8 mouse cellular contexts compared by ENCODE assay signal in the genomic region with DNA sequence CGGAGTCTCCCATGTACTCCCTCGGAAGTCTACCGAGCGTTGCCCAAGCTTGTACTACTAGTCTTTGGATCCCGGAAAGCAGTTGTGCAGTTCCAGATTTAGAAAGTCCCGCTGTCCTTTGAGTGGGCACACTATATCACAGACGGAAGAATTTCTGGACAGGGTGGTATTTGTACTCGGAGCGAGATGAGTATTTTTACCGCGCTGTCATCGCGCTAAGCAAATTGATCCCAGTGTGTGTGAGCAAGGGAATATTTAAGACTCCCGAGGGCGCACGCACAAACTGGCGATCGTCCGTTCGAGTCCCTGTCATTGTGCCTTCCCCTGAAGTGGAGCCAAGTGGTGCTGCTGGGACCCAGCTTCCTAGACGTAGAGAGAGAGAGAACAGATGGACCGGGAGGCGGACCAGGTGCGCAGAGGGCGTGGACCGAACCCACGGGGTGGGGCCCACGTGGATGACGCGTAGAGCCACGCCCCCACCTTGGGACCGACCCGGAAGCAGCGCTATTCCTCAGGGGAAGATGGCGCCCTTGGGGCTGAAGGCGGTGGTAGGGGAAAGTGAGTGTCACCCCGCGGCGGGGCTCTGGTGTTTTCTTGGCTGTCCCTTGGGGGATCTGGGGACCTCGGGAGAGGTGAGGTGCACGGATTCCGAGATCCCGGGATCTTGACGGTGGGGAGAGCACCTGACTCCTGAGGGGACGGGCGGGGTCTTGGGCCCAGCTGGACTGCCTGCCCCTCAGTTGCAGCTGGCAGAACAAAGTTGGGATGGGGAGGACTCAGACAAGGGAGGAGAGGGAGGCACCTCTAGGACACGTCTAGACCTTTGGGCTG. TPM values are rescaled to one million over a fixed set of nuclear protein-coding genes. Genes with fewer than 3 reads are reported as not detected.
A peak's percentile ranks its signal among the peaks of the same experiment; 100 is the strongest.
DNase-seq lines count a peak whose midpoint lies in the region; ATAC-seq and TF ChIP-seq lines count a peak whose summit lies in the region.

A gene (plus strand): TSS at position 309 of the 831 bp plus-strand sequence.

- H3K36me3 ChIP-seq in CH12.LX (replicated peaks in 1 of 2; ENCODE audit: control insufficient read depth in 1 of 2, insufficient read depth in 1 of 2, low read length in 1 of 2): peaks cover 28 to 40% of the 10 kb centered on the region in 2 experiments
- no peaks in the 10 kb centered on the region for H3K36me3 ChIP-seq in embryonic facial prominence, embryonic 14.5 days (ENCODE audit: control insufficient read depth, insufficient read depth, low read length)
- H3K36me3 ChIP-seq in lung, embryonic 16.5 days (ENCODE audit: control insufficient read depth, insufficient read depth, low read length): peaks cover 6% of the 10 kb centered on the region

- TF ChIP-seq POLR2A in CH12.LX (IDR thresholded peaks at IDR 0.05; ENCODE audit: low read depth, low read length): peak; percentile 88
- TF ChIP-seq POLR2A in olfactory bulb, adult 2 months (IDR thresholded peaks at IDR 0.05; ENCODE audit: insufficient read depth, low read depth, low read length): peak; percentile 17; the same call in 1 of the 2 replicates

- peaks cover 2% of the 10 kb centered on the region for H3K27me3 ChIP-seq in CH12.LX (replicated peaks)
- H3K27me3 ChIP-seq in embryonic facial prominence, embryonic 14.5 days (replicated peaks; ENCODE audit: control insufficient read depth, insufficient read depth, low read length): no peaks in the 10 kb centered on the region; the same call in 1 of the 2 replicates
- H3K27me3 ChIP-seq in lung, embryonic 16.5 days (ENCODE audit: control insufficient read depth, insufficient read depth, low read depth, low read length): peaks cover 2% of the 10 kb centered on the region; the same call in 1 of the 2 replicates

- WGBS in embryonic facial prominence, embryonic 14.5 days: 5% methylated on average over 40 of the region's 47 CpGs
- WGBS in lung, embryonic 16.5 days: 4% methylated on average over 47 of the region's 47 CpGs
- WGBS in olfactory bulb, adult 2 months: 3% methylated on average over 47 of the region's 47 CpGs

- H3K9ac ChIP-seq in CH12.LX (ENCODE audit: insufficient read depth, low read depth): peak within 1 kb of the TSS; percentile 85
- peak within 1 kb of the TSS; percentile 61 for H3K9ac ChIP-seq in embryonic facial prominence, embryonic 14.5 days (ENCODE audit: low read depth, low read length)
- H3K9ac ChIP-seq in lung, embryonic 16.5 days (ENCODE audit: low read length): peak within 1 kb of the TSS; percentile 71

- peak; percentile 87 for DNase-seq in CH12.LX (ENCODE audit: extremely low read depth)
- DNase-seq in adrenal gland, postnatal 4 days (ENCODE audit: low spot score in 2 of 2): peak; percentile 41 to 50
- peak; percentile 78 for DNase-seq in embryonic facial prominence, embryonic 14.5 days (ENCODE audit: low spot score)
- peak; percentile 78 for DNase-seq in layer of hippocampus, adult 9-11 months
- peak; percentile 87 for DNase-seq in thymus, postnatal 0 days (ENCODE audit: low spot score)

- ATAC-seq in embryonic facial prominence, embryonic 14.5 days (ENCODE audit: low read depth): peak; percentile 88
- peak; percentile 90 to 91 for ATAC-seq in hematopoietic stem cell, adult 5-6 weeks (replicated peaks in 1 of 2; ENCODE audit: insufficient read depth in 1 of 2, low FRiP score in 2 of 2, low TSS enrichment in 1 of 2, low read depth in 1 of 2, poor library complexity in 2 of 2, severe bottlenecking in 2 of 2)
- ATAC-seq in lung, embryonic 16.5 days (ENCODE audit: low read depth): peak; percentile 92

- no peak for TF ChIP-seq RAD21 in CH12.LX (IDR thresholded peaks at IDR 0.05; ENCODE audit: low read depth, low read length)

- peaks cover 7 to 34% of the 10 kb centered on the region in 2 experiments for H3K4me1 ChIP-seq in CH12.LX (ENCODE audit: control insufficient read depth in 1 of 2, insufficient read depth in 2 of 2)
- H3K4me1 ChIP-seq in embryonic facial prominence, embryonic 14.5 days (ENCODE audit: control insufficient read depth, insufficient read depth, low read length): peaks cover 8% of the 10 kb centered on the region; the same call in 1 of the 2 replicates
- H3K4me1 ChIP-seq in lung, embryonic 16.5 days (replicated peaks; ENCODE audit: control insufficient read depth, insufficient read depth, low read length): peaks cover 7% of the 10 kb centered on the region; the same call in 1 of the 2 replicates
- peaks cover 10% of the 10 kb centered on the region for H3K4me1 ChIP-seq in olfactory bulb, adult 2 months (ENCODE audit: control insufficient read depth, insufficient read depth, low read length)

- in situ Hi-C loops in CH12.LX (cut with MboI; ENCODE audit: low pct_ligation_motif_present, low pct_unique_long_range_greater_than_20kb, low sequenced_read_pairs): no loop called here

- peak within 1 kb of the TSS; percentile 47; the same call in 1 of the 2 replicates for H3K27ac ChIP-seq in CH12.LX (ENCODE audit: insufficient read depth, low read depth)
- H3K27ac ChIP-seq in embryonic facial prominence, embryonic 14.5 days (replicated peaks; ENCODE audit: low read depth, low read length): no peak within 1 kb of the TSS
- peak within 1 kb of the TSS; percentile 17 for H3K27ac ChIP-seq in lung, embryonic 16.5 days (ENCODE audit: low read length)
- no peak within 1 kb of the TSS for H3K27ac ChIP-seq in olfactory bulb, adult 2 months (ENCODE audit: insufficient read depth, low read depth, low read length)

- H3K4me2 ChIP-seq in CH12.LX (ENCODE audit: insufficient read depth, low read depth, poor library complexity, severe bottlenecking): peak within 1 kb of the TSS; percentile 63
- peak within 1 kb of the TSS; percentile 72 for H3K4me2 ChIP-seq in embryonic facial prominence, embryonic 14.5 days (ENCODE audit: low read depth, low read length)
- H3K4me2 ChIP-seq in lung, embryonic 16.5 days (ENCODE audit: low read depth, low read length): peak within 1 kb of the TSS; percentile 85

- TF ChIP-seq CTCF in CH12.LX (conservative IDR thresholded peaks at IDR 0.05 in 1 of 2, IDR thresholded peaks at IDR 0.05 in 1 of 2; ENCODE audit: low read depth in 2 of 2, low read length in 2 of 2): no peak
- no peak for TF ChIP-seq CTCF in olfactory bulb, adult 2 months (IDR thresholded peaks at IDR 0.05; ENCODE audit: insufficient read depth, low read depth, low read length)

- no peaks in the 10 kb centered on the region for H3K9me3 ChIP-seq in CH12.LX (replicated peaks; ENCODE audit: low read length)
- no peaks in the 10 kb centered on the region for H3K9me3 ChIP-seq in embryonic facial prominence, embryonic 14.5 days (ENCODE audit: control insufficient read depth, low read length)
- H3K9me3 ChIP-seq in lung, embryonic 16.5 days (ENCODE audit: control insufficient read depth, low read length): no peaks in the 10 kb centered on the region

- H3K4me3 ChIP-seq in CH12.LX (replicated peaks in 1 of 3; ENCODE audit: low read depth in 2 of 3, low read length in 2 of 3, poor library complexity in 1 of 3): peak within 1 kb of the TSS; percentile 91 to 98 (median 97)
- H3K4me3 ChIP-seq in embryonic facial prominence, embryonic 14.5 days (ENCODE audit: low read depth, low read length): peak within 1 kb of the TSS; percentile 48
- peak within 1 kb of the TSS; percentile 73 for H3K4me3 ChIP-seq in lung, embryonic 16.5 days (ENCODE audit: low read length)
- peak within 1 kb of the TSS; percentile 49 for H3K4me3 ChIP-seq in olfactory bulb, adult 2 months (ENCODE audit: insufficient read depth, low read depth, low read length)

- dilution Hi-C loops in CH12.LX (cut with MboI; ENCODE audit: extremely low pct_ligation_motif_present, extremely low pct_unique_long_range_greater_than_20kb, low sequenced_read_pairs): no loop called here

- H3K79me2 ChIP-seq in CH12.LX (replicated peaks; ENCODE audit: control insufficient read depth, extremely low read depth, insufficient read depth, poor library complexity, severe bottlenecking): peaks cover 16% of the 10 kb centered on the region

- TF ChIP-seq EP300 in CH12.LX (IDR thresholded peaks at IDR 0.05; ENCODE audit: low read length): no peak

TF ChIP-seq in CH12.LX, 34 proteins besides CTCF, POLR2A, EP300 and RAD21 (continues in another document):
- TF ChIP-seq TBP (conservative IDR thresholded peaks at IDR 0.05; ENCODE audit: low read depth, low read length) (peak; percentile 68; the same call in 1 of the 2 replicates), CHD1 (IDR thresholded peaks at IDR 0.05; ENCODE audit: low read depth, low read length) (no peak), CHD2 (IDR thresholded peaks at IDR 0.05; ENCODE audit: low read length) (no peak), ZC3H11A (IDR thresholded peaks at IDR 0.05; ENCODE audit: low read depth, low read length) (no peak), NRF1 (IDR thresholded peaks at IDR 0.05; ENCODE audit: low read depth, low read length) (peak; percentile 62), MAX (IDR thresholded peaks at IDR 0.05; ENCODE audit: low read length) (peak; percentile 80), BHLHE40 (IDR thresholded peaks at IDR 0.05; ENCODE audit: low read depth, low read length) (no peak), NELFE (IDR thresholded peaks at IDR 0.05; ENCODE audit: low read depth, low read length) (peak; percentile 89), POLR2AphosphoS2 (IDR thresholded peaks at IDR 0.05; ENCODE audit: low read depth, low read length) (0 out of 2 replicates have a peak, but pooled peaks have one; percentile 56), IRF4 (IDR thresholded peaks at IDR 0.05; ENCODE audit: low read depth, low read length) (peak; percentile 19; the same call in 1 of the 2 replicates), MYC (IDR thresholded peaks at IDR 0.05; ENCODE audit: low read depth, low read length) (no peak), SIN3A (IDR thresholded peaks at IDR 0.05; ENCODE audit: low read length) (peak; percentile 64), ELF1 (IDR thresholded peaks at IDR 0.05; ENCODE audit: low read depth, low read length) (peak; percentile 98), JUN (IDR thresholded peaks at IDR 0.05; ENCODE audit: insufficient read depth, low read depth, low read length) (no peak), KAT2A (IDR thresholded peaks at IDR 0.05; ENCODE audit: insufficient replicate concordance, low read length) (no peak), HCFC1 (IDR thresholded peaks at IDR 0.05; ENCODE audit: low read depth, low read length) (peak; percentile 58; the same call in 1 of the 2 replicates)

RNA-seq across cellular contexts. Expression of the gene that starts here (rescaled TPM):
- 92.1 and 123 TPM in 2 replicates for total RNA-seq in CH12.LX (2012; rRNA removed)
- total RNA-seq in CH12.LX (2014; rRNA removed): 53.9 and 60.9 TPM in 2 replicates
- polyA plus RNA-seq in CH12.LX (2012; ENCODE audit: insufficient read length, low read depth): 136 and 149 TPM in 2 replicates
- total RNA-seq in adrenal gland, postnatal 4 days (2021): 100 to 1,000 TPM; 107 to 136 TPM
- 23.7 and 30.4 TPM in 2 replicates for polyA plus RNA-seq in embryonic facial prominence, embryonic 14.5 days (2014; fragmentation: Nextera tagmentation; extraction: Ambion mirVana)
- 121 and 152 TPM in 2 replicates for total RNA-seq in hematopoietic stem cell, adult 5-6 weeks (2017)
- polyA plus RNA-seq in lung, embryonic 16.5 days (2015; fragmentation: Nextera tagmentation; extraction: Ambion mirVana): 91.6 and 112 TPM in 2 replicates
- polyA plus RNA-seq in olfactory bulb, adult 2 months (2012; ENCODE audit: insufficient read depth, insufficient read length, low replicate concordance, missing spikeins): not detected in 2 replicates
- 114 and 120 TPM in 2 replicates for polyA plus RNA-seq in thymus, postnatal 0 days (2015; fragmentation: Nextera tagmentation; extraction: Ambion mirVana)

Comparison
In these comparisons a context has a peak if more than half of its experiments do, and no peak if none do; other contexts are left out.
1. H3K27ac ChIP-seq: peak in CH12.LX (single experiment) and lung, embryonic 16.5 days (single experiment); none in embryonic facial prominence, embryonic 14.5 days (single experiment) and olfactory bulb, adult 2 months (single experiment).
2. Peak in every context shown above with its lines, with median percentiles within 50 percentile points of each other: DNase-seq, H3K4me2 ChIP-seq, H3K4me3 ChIP-seq, H3K9ac ChIP-seq and ATAC-seq.